Mouse (Mus musculus) heart, adult 2 months (tissue): ENCODE measurements at regions not wholly inside any gene's neighbourhood (a gene's known extent, or its start where the extent isn't known, plus 50 kb on each side); places are given as distances from the start of the nearest gene placed in this dataset.

Source experiments
- CTCF ChIP-seq: fragments of 200-600 bp; IDR thresholded peaks from 2 replicates; pipeline ENCODE4 v1.8.1; 2022; ENCODE audit warnings: antibody characterized with exemption, mild to moderate bottlenecking, moderate library complexity
- EP300 ChIP-seq: fragments of 200-500 bp; IDR thresholded peaks from 2 replicates; pipeline ENCODE4 v1.6.1; 2011; ENCODE audit warnings: low read depth, low read length, control low read depth; ENCODE audit not compliant: insufficient read depth
- POLR2A ChIP-seq: fragments of 200-500 bp; IDR thresholded peaks from 2 replicates; pipeline ENCODE4 v1.6.1; 2011; ENCODE audit warnings: mild to moderate bottlenecking, low read depth, low read length, control low read depth; ENCODE audit not compliant: insufficient read depth

DNA sequence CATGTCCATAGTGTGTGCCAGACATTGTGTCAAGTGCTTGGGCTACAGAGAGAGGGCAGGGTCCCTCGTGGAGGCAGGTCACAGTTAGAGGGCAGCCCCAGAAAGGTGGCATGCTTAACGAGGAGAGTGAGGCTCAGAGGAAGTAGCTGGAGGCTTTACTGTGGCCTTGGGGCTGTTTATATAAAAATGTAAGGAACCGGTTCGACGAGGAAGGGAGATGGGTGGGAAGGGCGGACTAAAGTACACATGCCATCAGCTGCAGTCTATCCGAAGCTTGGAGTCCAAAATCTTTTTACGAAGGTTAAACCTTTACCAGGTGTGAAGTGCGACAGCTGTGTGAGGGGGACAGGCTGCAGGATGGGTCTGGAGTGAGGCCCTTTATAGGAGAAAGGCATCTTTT, 115.5 kb upstream of the Klf14 start:
- TF ChIP-seq POLR2A (no peak), CTCF (no peak), EP300 (no peak)
